Mouse (Mus musculus): ENCODE data around the gene Dnaja3.

DNA sequence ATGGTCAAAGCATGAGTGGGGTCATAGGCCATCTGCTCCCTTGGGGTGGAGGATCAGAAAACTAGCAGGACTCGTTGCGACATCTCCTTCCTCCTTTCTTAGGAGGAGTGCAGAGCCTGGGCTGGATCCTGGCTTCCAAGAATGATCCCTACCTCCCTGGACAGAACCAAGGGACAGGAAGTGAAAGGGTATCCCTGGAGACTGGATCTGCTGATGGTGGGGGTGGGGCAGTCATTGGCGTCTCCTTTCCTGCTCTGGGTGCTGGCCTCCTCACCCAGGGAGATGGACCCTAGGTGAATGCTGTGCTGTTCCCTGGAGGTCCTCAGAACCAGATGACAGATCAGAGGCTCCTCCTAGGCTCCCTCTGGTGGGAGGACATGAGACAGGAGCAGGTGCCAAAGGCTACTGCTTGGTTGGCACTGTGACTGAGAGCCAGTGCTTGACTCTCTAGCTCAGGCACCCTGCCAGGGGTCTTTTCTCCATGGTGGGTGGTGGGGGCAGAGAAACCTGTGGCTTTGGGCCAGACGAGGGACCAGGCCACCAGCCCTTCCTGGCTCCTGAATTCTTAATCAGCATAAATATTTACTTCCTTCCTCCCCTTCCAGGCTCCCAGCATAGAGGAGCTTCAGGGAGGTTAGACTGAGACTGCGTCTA lies 33.2 kb upstream of the Dnaja3 start:
- peak; percentile 44 for TF ChIP-seq CTCF (IDR thresholded peaks at IDR 0.05; ENCODE audit: control insufficient read depth, insufficient read depth, insufficient read length)
- no peak for TF ChIP-seq MYOG (IDR thresholded peaks at IDR 0.05; ENCODE audit: control insufficient read depth, extremely low read depth, insufficient read length)
- peak; percentile 65 for TF ChIP-seq CEBPB (IDR thresholded peaks at IDR 0.05; ENCODE audit: low read depth)

Data from C2C12 (cell line).